Mouse (Mus musculus) thymus, postnatal 36 days (tissue): Measurements from ENCODE around the gene Snx25.

ENCODE experiments used
- DNase-seq, 2 experiments: peaks; one replicate each; pipeline ENCODE4 v3.0.0; 2022; ENCODE audit warnings: mixed read lengths in 2 of 2

Gene Snx25

DNA sequence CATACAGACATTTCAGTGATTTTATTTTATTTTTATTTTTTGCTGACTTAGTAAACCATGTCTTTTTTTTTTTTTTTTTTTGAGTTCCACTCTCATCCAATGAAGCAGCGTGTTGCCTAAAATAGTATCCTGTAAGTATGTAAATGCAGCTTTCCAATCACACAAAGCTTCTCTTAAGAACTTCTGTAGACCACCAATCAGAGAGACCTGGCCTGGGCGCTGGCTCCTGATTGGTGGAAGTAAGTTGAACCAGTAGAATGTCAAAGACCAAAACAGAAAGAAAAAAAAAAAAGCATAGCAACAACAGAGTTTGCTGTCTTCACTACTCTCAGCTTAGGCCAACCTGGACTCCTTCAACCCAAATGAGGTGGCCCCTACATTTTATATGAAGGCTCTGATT, 141.7 kb downstream of the Snx25 start:
- no peak for DNase-seq

DNA sequence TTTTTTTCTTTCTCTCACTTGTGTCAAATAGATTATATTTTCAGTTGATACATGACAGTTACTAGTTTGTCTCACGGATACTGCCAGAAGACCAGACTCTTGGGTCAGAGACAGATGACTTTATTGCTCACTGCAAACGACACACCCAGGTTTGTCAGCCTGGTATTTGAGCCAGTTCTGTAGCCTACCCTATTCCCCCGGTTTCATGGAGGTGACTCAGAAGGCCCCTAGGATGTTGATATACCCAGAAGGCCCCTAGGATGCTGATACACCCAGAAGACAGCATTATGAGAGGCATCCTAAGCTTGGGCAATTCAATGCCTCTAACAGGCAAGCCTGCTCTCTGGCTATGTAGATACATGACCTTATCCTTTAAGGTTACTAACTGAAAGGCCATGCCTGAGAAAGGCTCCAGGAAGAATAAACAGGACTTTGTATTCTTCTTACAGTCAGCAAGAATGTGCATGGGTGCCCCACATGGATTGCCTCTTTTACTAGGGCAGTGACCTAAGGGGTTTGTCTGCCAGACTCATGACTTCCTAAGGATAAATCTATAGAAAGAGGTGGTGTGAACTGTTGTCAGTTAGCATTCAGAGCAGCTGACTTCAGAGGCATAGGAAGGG, 144.8 kb downstream of the Snx25 start:
- no peak for DNase-seq

DNA sequence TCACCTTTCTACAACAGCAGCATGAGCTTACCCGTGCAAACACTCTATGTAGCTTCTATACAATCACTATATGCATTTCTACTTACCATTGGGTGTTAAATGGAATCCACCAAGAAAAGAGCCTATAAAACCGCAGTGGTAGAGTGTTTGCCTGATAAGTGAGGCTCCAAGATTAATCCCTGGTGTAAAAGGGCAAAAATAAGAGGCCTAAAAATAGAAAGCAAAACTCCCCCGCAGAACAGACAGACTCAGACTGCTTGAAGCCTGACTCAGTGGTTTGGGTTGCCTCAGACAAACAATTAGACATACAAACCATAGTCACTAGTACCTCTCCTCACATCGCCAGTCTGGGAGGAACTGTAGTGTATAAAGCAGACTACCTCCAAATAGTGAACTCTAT, 146.4 kb downstream of the Snx25 start, which contains the start of gene Ankrd37:
TSS of gene Ankrd37 (minus strand) at position 112 of the 400 bp plus-strand sequence.
- no peak for DNase-seq

DNA sequence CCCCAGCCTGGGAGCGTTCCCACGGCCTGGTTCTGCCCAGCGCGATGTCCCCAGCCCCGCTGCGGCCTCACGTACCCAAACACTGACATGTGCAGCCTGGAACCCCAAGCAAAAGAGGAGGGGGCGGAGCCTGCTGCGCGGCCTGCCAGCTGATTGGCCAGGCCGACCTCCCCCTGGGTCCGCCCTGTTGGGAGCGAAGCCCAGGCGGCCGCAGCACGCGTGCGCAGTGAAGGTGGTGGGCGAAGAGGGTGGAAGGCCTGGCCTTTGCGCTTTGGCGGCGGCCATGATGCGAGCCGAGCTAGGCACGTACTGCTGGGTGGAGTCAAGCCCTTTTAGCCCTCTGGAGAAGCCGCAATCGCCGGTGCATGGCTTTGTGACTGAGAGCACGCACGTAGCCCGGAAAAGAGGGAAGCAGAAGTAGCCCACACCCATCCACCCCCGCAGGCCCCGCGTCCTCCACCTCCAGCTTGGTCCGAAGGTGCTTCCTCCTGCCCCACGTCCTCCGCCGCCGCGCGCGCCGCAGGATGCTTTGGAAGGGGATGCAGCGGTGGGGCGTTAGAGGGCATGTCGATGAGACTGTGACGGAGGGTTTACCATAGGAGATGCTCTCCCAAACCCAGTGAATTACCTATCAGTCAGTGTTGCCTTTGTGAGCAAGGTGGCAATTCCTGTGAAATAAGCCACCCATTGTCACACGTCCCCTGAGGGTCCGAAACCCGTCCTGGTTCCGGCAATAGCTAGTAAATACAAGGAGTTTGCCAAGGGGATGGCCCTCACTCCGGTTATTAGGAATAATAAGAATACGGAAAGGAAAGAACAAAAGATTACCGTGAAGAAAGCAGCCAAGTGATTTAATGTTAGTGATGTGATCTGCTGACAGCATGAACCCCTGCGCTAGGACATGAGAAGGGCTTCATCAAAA, 151.9 kb downstream of the Snx25 start:
- peak; percentile 99 to 100 for DNase-seq

DNA sequence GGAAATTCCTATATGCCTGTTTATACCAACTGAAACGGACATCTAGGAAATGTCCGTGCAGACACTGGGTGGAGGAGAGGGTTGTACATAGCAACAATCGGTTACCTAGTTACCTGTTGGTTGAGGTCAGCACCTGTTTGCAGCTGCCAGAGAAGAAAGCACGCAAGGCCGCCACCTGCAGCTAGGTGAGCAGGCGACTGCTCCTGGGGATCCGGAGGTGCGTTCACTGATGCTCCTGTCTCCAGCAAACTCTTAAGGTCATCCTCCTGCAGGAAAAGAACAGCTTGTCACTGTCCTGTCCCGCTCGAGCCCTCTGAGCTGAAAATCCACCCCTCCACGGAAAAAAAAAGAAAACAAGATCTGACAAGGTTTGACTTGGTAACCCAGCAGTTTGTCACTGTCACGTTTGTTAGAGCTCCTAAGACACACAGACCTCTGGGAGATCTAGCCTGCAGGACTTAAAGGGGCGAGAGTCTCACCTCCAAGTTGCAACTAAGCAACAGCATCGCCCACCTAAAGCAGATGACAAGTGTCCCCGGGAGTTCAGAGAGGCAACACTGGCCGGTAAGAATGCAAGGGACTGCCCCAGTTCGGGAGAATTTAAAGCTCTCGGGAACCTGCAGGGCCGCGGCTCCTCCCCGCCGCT, 152.7 kb downstream of the Snx25 start, which contains the start of gene Lrp2bp:
TSS of gene Lrp2bp (plus strand) at position 166 of the 646 bp plus-strand sequence.
- DNase-seq: peak in 1 of 2 experiments; percentile 40

DNA sequence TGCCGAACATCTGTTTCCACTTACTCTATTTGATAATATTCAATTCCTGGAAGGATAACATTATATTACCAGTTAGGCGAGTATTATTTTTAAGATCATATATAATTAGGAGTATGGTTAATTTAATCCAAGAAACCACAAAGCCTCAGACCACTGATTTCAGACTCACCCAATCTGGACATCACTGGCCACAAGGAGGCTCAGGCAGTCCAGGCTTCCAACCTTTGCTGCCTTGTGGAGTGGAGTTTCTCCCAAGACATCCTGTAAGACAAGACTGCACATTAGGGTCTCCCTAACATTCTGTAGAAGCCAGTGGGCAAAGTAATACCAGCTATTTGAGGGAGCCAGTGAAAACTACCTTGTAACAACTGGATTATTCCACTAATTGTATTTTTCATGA, 153.7 kb downstream of the Snx25 start:
- no peak for DNase-seq

DNA sequence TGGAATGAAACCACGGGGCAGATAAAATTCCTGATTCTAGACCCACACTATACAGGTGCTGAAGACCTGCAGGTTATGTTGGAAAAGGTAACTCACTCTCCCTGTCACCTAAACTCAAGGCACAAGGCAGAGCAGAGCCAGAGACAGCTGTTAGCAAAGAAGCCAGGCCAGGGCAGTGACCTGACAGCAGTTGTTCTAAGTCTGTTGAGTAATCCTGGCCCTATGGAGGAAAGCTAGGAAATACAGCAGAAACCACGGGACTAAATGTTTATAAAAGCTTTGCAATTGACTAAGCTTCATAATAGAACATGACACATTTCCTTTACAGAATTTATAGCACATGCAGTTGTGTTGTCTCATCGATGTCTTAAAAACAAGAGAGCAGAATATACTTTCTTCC, 156.4 kb downstream of the Snx25 start:
- DNase-seq: no peak

DNA sequence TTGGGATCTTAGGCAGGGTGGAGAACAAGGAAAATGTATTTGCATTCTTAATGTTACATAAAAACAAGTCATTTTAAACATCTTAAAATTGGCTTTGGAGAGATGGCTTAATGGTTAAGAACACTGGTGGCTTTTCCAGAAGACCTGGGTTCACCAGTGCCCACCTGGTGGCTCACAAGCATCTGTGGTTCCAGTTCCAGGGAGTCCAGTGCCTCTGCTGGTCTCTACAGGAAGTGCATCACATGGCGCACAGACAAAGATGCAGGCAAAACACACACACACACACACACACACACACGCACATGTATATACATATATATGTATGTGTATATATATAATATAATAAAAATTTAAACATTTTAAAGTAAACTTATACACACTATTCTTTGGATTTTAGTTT, 157.8 kb downstream of the Snx25 start:
- DNase-seq: peak; percentile 36 to 42

DNA sequence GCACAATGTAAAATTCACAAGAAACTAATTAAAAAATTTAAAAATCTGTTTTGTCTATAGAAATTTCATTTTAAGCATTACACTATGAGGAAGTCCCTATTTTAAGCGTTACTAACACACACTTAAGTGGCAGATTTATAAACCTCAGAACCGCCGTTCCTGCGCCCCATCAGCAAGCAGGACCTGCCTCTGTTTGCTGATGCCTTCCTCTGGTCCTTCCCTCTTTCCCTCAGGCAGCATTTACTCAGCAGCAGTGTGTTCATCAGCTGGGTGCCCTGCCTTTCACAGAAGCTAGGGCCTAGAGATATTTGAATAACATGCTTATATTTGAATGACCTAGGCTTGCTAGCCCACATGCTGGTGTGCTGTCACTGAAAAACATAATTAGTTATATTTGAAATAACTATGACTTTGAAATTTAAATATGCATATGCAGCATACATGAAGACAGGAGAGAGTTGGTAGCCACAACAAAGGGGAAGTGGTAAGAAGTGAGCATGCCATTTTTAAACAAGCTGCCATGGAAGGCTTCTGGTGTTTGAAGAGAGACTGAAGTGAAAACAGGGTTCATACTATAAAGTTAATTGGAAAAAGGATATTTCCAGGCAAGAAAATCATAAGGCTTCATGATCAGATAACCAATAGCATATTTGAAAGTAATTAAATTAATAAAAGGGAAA, 161.2 kb downstream of the Snx25 start:
- DNase-seq: no peak

DNA sequence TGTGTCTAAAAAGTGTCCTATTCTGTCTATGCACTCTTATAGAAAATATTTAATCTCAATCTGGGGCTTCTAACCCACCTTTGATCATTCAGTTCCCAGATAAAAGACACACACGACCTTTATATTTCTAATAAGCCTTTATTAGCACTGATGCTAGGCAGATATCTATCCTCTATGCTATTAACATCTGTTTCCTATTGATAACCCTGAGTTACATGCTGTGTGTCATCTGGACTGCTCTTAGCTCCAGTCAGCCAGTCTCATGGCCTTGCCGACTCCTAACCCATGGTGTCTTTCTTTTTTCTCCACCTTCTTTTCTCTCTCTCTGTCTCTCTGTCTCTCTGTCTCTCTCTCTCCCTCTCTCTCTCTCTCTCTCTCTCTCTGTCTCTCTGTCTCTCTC, 163.8 kb downstream of the Snx25 start:
- DNase-seq: no peak

DNA sequence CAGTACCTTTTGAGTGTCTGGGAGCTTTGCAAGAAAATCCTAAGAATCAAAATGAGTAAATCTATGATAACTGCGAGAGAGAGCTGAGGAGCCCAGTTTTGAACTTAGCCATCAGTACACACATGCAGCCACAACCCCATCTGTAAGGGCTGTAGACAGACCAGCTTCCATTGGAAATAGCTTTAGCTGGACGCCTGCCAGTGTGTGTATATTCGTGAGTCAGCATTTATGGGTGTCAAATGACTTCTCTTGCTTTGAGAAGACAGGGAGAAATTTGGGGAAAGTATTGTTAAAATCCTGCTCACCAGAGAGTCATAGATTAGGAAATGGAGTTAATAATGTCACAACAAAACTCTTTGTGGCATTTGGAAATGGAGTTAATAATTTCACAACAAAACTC, 165.3 kb downstream of the Snx25 start:
- no peak for DNase-seq
